Mouse (Mus musculus) liver, postnatal 0 days (tissue): ENCODE results near the gene Trim62.

ENCODE experiments used
- CTCF ChIP-seq: sonication (generic); IDR thresholded peaks from 2 replicates; pipeline ENCODE4 v1.5.1; 2016; ENCODE audit warnings: antibody characterized with exemption, low read depth
- EP300 ChIP-seq: IDR thresholded peaks from 2 replicates; pipeline ENCODE4 v1.6.1; 2016; ENCODE audit warnings: antibody characterized with exemption, low read depth, mild to moderate bottlenecking

DNA sequence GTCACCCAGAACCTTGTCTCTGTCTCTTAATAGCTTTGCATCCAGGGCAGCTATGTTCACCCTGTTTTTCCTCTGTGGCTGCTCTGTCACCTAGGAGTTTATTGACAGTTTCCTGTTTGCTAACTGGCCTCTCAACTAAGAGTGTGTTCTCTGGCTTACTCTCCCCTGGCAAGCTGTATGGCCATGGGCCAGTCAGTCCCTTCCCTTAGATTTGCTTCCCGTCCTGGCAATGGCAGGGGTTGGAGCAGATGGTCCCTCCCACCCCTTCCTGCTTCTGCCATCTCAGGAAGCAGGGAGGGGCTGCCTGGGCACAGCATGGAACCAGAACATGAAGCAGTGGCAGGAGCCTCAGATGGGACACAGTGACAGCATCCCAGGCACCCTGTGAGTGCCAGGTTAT lies 7.8 kb downstream of the Trim62 start:
- TF ChIP-seq CTCF: no peak
- no peak for TF ChIP-seq EP300
